Mouse (Mus musculus): ENCODE results near the gene Acbd5.

DNA sequence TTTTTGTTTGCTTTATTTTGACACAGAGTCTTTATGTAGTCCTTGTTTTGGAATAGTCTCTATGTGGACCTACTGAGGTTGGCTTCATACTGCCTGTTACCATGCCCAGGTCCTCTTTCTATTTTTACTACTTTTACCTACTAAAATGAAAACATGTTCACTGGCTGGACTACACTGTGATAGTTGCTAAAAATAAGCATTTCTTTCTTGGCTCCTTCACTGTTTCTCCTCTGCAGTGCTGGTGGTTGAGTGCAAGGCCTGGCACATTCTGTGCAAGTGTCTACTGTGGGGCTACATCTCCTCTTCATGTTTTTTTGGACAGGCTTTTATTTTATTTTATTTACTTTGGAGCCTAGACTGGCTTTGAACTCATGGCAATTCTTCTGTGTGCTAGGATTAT is 51.6 kb downstream of the Acbd5 start:
- no peak for TF ChIP-seq CTCF (IDR thresholded peaks at IDR 0.05; ENCODE audit: control insufficient read depth, insufficient read depth, insufficient replicate concordance, low read depth, low read length)
- TF ChIP-seq POLR2A (IDR thresholded peaks at IDR 0.05; ENCODE audit: control insufficient read depth, low read depth, low read length), result no peak

Measured in testis, adult 2 months (tissue).